ENCODE assay signal across 9 mouse cellular contexts in the genomic region with DNA sequence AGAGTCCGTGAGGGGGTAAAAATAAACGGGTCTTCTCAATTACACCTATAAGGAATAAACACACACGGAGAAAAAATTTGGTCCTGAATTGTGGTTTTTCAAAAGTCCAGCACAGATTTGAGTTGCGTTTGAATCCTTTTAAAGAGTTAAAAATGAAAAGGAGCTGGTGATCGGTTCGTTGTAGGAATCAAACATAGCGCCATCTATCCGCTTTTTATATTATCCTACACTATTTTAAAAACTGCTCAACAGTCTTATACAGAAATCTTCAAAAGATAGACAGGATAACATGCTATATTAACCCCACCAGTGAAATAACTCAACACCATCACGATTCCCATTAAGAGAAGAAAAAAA. TPM values are rescaled to one million over a fixed set of nuclear protein-coding genes. Genes with fewer than 3 reads are reported as not detected.
DNase-seq lines count a peak whose midpoint lies in the region; ATAC-seq lines count a peak whose summit lies in the region.
"Had no signal": no experiment of that assay in that cellular context is flagged by ENCODE, and none has a peak within 500 bp of the region (broad histone marks: within the 10 kb centered on the region; RNA-seq: fewer than 3 reads in every experiment).

No protein-coding gene starts in this region.

- H3K4me2 ChIP-seq in forebrain, embryonic 16.5 days (ENCODE audit: low read length): peak overlapping the region; percentile 20; the same call in 1 of the 2 replicates
- H3K4me2 ChIP-seq in liver, embryonic 15.5 days: peak overlapping the region; percentile 79

- no peak for ATAC-seq in forebrain, embryonic 16.5 days
- ATAC-seq in liver, embryonic 15.5 days (ENCODE audit: insufficient read depth): no peak
- no peak for ATAC-seq in erythroblast, adult 5-6 weeks (replicated peaks; ENCODE audit: low FRiP score, poor library complexity, severe bottlenecking)

- WGBS in forebrain, embryonic 16.5 days: under 1% methylated on average over 9 of the region's 9 CpGs
- under 1% methylated on average over 9 of the region's 9 CpGs for WGBS in liver, embryonic 15.5 days (ENCODE audit: insufficient replicate concordance)

- H3K36me3 ChIP-seq in forebrain, embryonic 16.5 days (ENCODE audit: control insufficient read depth, insufficient read depth): 0 out of 2 replicates have a peak, but pooled peaks cover 2% of the 10 kb centered on the region
- no peaks in the 10 kb centered on the region for H3K36me3 ChIP-seq in liver, embryonic 15.5 days (replicated peaks)

- H3K9me3 ChIP-seq in forebrain, embryonic 16.5 days (ENCODE audit: control insufficient read depth, low read length): no peaks in the 10 kb centered on the region
- H3K9me3 ChIP-seq in liver, embryonic 15.5 days (replicated peaks): no peaks in the 10 kb centered on the region

- intact Hi-C loops in gastrocnemius, postnatal 36 days (cut with DNase I): loop anchor here (5.0 kb wide), 1 partner anchor 193 kb away; no protein-coding TSS in a partner anchor

- H3K4me3 ChIP-seq in forebrain, embryonic 16.5 days (replicated peaks; ENCODE audit: low read length): peak overlapping the region; percentile 97
- peak overlapping the region; percentile 58 for H3K4me3 ChIP-seq in liver, embryonic 15.5 days (replicated peaks)

- no peaks in the 10 kb centered on the region for H3K27me3 ChIP-seq in forebrain, embryonic 16.5 days (replicated peaks; ENCODE audit: control insufficient read depth, insufficient read depth, low read length)
- H3K27me3 ChIP-seq in liver, embryonic 15.5 days: peaks cover 59% of the 10 kb centered on the region
- H3K27me3 ChIP-seq: CH12.LX had no signal

- peak overlapping the region; percentile 100 for H3K27ac ChIP-seq in forebrain, embryonic 16.5 days (ENCODE audit: low read length)
- H3K27ac ChIP-seq in liver, embryonic 15.5 days (replicated peaks): no peak overlapping the region

- peak; percentile 56 for DNase-seq in embryo, embryonic 11 days
- DNase-seq in embryo, embryonic 10 days (ENCODE audit: low spot score): no peak
- peak; percentile 71 for DNase-seq in 3T3-L1 (ENCODE audit: low read depth, low spot score)
- DNase-seq in urinary bladder, postnatal 4 days (ENCODE audit: low spot score in 2 of 2): no peak
- no peak for DNase-seq in gastrocnemius, postnatal 36 days

- peaks cover 21% of the 10 kb centered on the region for H3K4me1 ChIP-seq in forebrain, embryonic 16.5 days (replicated peaks; ENCODE audit: control insufficient read depth, insufficient read depth, low read length)
- H3K4me1 ChIP-seq in liver, embryonic 15.5 days (replicated peaks): peaks cover 27% of the 10 kb centered on the region

- H3K9ac ChIP-seq in forebrain, embryonic 16.5 days (replicated peaks; ENCODE audit: low read depth, low read length): peak overlapping the region; percentile 100
- H3K9ac ChIP-seq in liver, embryonic 15.5 days: no peak overlapping the region

RNA-seq across cellular contexts. Expression of a gene that starts 3.3 kb away (rescaled TPM):
- polyA plus RNA-seq in forebrain, embryonic 16.5 days (2015; fragmentation: Nextera tagmentation; extraction: Ambion mirVana): 224 and 276 TPM in 2 replicates
- 1.9 and 2.0 TPM in 2 replicates for polyA plus RNA-seq in liver, embryonic 15.5 days (2015; fragmentation: Nextera tagmentation; extraction: Ambion mirVana)
- total RNA-seq in gastrocnemius, postnatal 36 days (2021): 1 to 10 TPM; 4.1 to 4.3 TPM
- 1.2 and 2.3 TPM in 2 replicates for total RNA-seq in erythroblast, adult 5-6 weeks (2015; ENCODE audit: low replicate concordance)
- total RNA-seq in erythroblast, adult 5-6 weeks (2017; ENCODE audit: low replicate concordance): 1.5 and 4.0 TPM in 2 replicates
- total RNA-seq: CH12.LX had no signal

Comparison
In these comparisons a context has a peak if more than half of its experiments do, and no peak if none do; other contexts are left out.
1. DNase-seq: peak in embryo, embryonic 11 days (single experiment) and 3T3-L1 (single experiment); none in embryo, embryonic 10 days (single experiment), urinary bladder, postnatal 4 days (0 of 2) and gastrocnemius, postnatal 36 days (0 of 2).